Mouse (Mus musculus) hindbrain, embryonic 12.5 days (tissue): Measurements from ENCODE around the gene Bcap31. TPM values are rescaled to one million over a fixed set of nuclear protein-coding genes. Genes with fewer than 3 reads are reported as not detected.

Experiments
- ATAC-seq: fragments of 200-750 bp; cut with Nextera tagmentation; 2 replicates; pipeline ENCODE4 v1.8.0; 2017; ENCODE audit warnings: moderate TSS enrichment; ENCODE audit not compliant: low FRiP score
- H3K27ac ChIP-seq: fragments of 300-500 bp; sonication (generic); 2 replicates; pipeline ENCODE4 v1.5.1; 2016; ENCODE audit warnings: mild to moderate bottlenecking
- H3K27me3 ChIP-seq: fragments of 300-500 bp; sonication (generic); 2 replicates; pipeline ENCODE4 v1.6.1; 2016; ENCODE audit warnings: mild to moderate bottlenecking
- H3K36me3 ChIP-seq: fragments of 300-500 bp; sonication (generic); 2 replicates; pipeline ENCODE4 v1.6.1; 2016; ENCODE audit warnings: mild to moderate bottlenecking
- H3K4me1 ChIP-seq: fragments of 300-500 bp; sonication (generic); 2 replicates; pipeline ENCODE4 v1.6.1; 2016
- H3K4me2 ChIP-seq: fragments of 300-500 bp; sonication (generic); replicated peaks from 2 replicates; pipeline ENCODE4 v1.6.1; 2016; ENCODE audit warnings: mild to moderate bottlenecking
- H3K4me3 ChIP-seq: fragments of 300-500 bp; sonication (generic); 2 replicates; pipeline ENCODE4 v1.5.1; 2016; ENCODE audit warnings: mild to moderate bottlenecking
- H3K9ac ChIP-seq: fragments of 300-500 bp; sonication (generic); 2 replicates; pipeline ENCODE4 v1.6.1; 2016; ENCODE audit warnings: mild to moderate bottlenecking, moderate library complexity
- H3K9me3 ChIP-seq: fragments of 300-500 bp; sonication (generic); replicated peaks from 2 replicates; pipeline ENCODE4 v1.6.1; 2016; ENCODE audit warnings: mild to moderate bottlenecking
- WGBS: fragments of 180-500 bp; shearing (Covaris S2); methylation state at CpG from one replicate; pipeline ENCODE4 v1.1.7; 2016; 5-methylcytosine and 5-hydroxymethylcytosine counted together
- polyA plus RNA-seq: library from polyadenylated mRNA; unstranded; fragments of >200 nt; fragmentation: Nextera tagmentation; extraction: Ambion mirVana; gene quantifications from 2 replicates; pipeline ENCODE4 v1.2.1, GENCODE M21; 2016

The Bcap31 gene
- polyA plus RNA-seq, 1 experiment from 2014 or later: 136 TPM

DNA sequence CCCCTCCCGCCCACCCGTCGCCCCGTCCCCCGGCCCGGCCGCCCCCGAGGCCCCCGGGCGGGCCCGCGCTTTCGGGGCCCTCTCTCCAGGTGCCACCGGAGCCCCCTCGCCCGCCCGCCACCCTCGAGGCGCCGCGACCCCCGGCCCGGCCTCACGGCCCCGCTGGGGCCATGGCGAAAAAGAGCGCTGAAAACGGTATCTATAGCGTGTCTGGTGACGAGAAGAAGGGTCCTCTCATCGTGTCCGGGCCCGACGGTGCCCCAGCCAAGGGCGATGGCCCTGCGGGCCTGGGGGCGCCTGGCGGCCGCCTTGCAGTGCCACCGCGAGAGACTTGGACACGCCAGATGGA lies 42.4 kb downstream of the Bcap31 start:
- Histone ChIP-seq H3K36me3 (peaks cover 9% of the 10 kb centered on the region), H3K27me3 (no peaks in the 10 kb centered on the region), H3K9me3 (no peaks in the 10 kb centered on the region), H3K4me1 (peaks cover 17% of the 10 kb centered on the region), H3K27ac (no peak overlapping the region), H3K9ac (peak overlapping the region; percentile 78), H3K4me2 (peak overlapping the region; percentile 66), H3K4me3 (peak overlapping the region; percentile 63)
- peak; percentile 9; the same call in 1 of the 2 replicates for ATAC-seq
- 22% methylated on average over 42 of the region's 42 CpGs for WGBS

DNA sequence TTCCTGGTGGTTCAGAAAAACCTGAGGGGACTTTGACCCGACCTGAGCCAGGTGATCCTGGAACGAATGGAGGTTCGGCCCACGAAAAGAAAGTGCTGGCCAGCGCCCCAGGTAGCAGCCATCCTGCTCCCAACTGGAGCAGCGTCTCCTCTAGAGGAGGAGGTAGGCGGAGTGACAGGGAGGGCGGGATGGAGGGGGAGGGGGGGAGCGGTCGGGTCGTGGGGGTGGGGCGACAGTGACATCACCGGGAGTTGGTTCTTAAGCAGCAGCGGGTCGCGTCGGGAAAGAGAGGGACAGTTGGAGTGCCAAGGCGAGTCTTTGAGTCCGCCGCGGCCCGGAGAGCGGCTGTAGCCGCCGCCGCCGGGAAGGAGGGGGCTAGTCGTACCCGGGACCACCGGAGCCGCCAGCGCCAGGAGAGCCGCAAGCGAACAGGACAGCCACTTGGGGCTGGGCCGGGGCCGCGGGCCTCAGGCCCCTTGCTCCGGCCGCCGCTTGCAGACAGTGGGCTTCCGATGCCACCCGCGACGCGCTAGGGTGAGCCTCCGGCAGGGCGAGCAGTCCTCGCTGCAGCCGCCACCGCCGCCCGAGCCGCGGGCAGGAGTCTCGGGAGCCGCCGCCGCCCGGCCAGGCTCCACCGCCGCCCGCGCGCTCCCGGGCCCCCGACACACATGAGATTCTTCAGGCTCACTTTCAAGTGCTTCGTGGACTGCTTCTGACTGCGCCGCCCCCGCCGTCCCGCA lies 42.9 kb downstream of the Bcap31 start, which contains the start of gene Slc6a8:
Gene Slc6a8, plus strand, starts transcription at position 272 of the 740 bp plus-strand sequence.
- Histone ChIP-seq H3K4me2 (peak within 1 kb of the TSS; percentile 66), H3K4me1 (peaks cover 17% of the 10 kb centered on the region), H3K4me3 (peak within 1 kb of the TSS; percentile 63), H3K36me3 (peaks cover 9% of the 10 kb centered on the region), H3K9me3 (no peaks in the 10 kb centered on the region), H3K9ac (peak within 1 kb of the TSS; percentile 78), H3K27ac (peak within 1 kb of the TSS; percentile 48), H3K27me3 (no peaks in the 10 kb centered on the region)
- ATAC-seq: peak; percentile 73
- WGBS: 10% methylated on average over 41 of the region's 72 CpGs

DNA sequence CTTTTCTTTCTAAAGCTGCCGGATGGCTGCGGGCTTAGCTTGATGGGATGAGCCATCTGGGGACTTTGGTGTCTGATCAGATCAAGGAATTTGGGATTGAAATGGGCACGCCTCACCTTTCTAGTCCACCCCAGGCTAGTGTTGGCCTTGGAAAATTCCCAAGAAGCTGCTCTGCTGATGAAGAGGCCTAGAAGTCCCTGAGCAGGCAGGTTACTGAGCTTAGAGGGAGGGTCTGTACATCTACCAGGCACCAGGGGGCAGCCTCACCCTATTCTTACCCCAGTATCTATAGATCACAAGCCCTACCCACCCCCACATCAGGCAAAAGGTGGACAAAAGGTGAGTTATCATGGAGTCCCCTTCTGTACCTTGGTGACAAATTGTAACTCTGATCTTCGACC lies 43.9 kb downstream of the Bcap31 start:
- H3K27me3 ChIP-seq: no peaks in the 10 kb centered on the region
- no peaks in the 10 kb centered on the region for H3K9me3 ChIP-seq
- peak; percentile 46; the same call in 1 of the 2 replicates for ATAC-seq
- no peak overlapping the region for H3K27ac ChIP-seq
- no peak overlapping the region for H3K9ac ChIP-seq
- peaks cover 2% of the 10 kb centered on the region; the same call in 1 of the 2 replicates for H3K36me3 ChIP-seq
- no peak overlapping the region for H3K4me3 ChIP-seq
- 0 out of 2 replicates have a peak overlapping the region, but pooled peaks have one; percentile 66 for H3K4me2 ChIP-seq
- 59% methylated on average over 4 of the region's 4 CpGs for WGBS
- peaks cover 17% of the 10 kb centered on the region for H3K4me1 ChIP-seq

DNA sequence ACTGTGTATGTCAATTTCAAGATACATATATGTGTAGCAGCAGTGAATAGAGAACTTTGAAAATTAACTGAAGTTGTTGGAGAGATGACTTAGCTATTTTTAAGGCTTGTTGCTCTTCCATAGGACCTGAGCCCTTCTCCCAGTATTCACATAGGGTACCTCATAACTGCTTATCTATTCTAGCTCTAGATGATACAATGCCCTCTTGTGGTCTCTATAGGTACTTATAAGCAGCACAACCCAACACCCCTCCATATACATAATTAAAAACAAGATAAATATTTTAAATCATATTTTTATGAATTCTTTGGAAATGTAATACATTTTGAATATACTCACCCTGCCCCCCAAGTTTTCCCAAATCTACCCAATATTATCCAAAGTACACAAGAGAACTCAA lies 52.8 kb downstream of the Bcap31 start:
- no peak overlapping the region for H3K4me2 ChIP-seq
- H3K27me3 ChIP-seq: no peaks in the 10 kb centered on the region; the same call in 1 of the 2 replicates
- H3K4me1 ChIP-seq: peaks cover 10% of the 10 kb centered on the region
- no peaks in the 10 kb centered on the region for H3K9me3 ChIP-seq
- no peak overlapping the region for H3K9ac ChIP-seq
- H3K27ac ChIP-seq: no peak overlapping the region
- no peaks in the 10 kb centered on the region for H3K36me3 ChIP-seq
- no peak overlapping the region for H3K4me3 ChIP-seq
- ATAC-seq: no peak

DNA sequence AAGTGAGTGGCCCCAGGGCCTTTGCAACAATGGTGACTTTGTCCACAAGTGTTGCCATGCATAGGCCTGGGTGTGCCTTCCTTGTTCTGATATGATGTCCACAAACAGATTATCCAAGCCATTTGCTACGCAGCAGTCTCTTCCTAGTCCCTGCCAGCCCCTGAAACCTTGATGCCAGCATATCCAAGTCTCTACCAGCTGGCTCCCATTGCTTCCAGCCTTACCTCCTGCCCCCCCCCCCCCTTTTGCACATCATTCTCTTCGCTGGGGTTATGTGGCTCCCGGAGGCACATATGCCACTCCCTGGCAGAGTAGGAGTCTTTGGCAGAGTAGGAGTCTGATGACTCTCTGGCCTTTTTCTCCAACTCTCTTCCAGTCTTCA lies 55.7 kb downstream of the Bcap31 start:
- no peak overlapping the region for H3K27ac ChIP-seq
- H3K4me2 ChIP-seq: peak overlapping the region; percentile 62
- H3K4me1 ChIP-seq: peaks cover 10% of the 10 kb centered on the region
- no peaks in the 10 kb centered on the region; the same call in 1 of the 2 replicates for H3K27me3 ChIP-seq
- no peaks in the 10 kb centered on the region for H3K36me3 ChIP-seq
- 0 out of 2 replicates have a peak, but pooled peaks have one; percentile 3 for ATAC-seq
- H3K9ac ChIP-seq: peak overlapping the region; percentile 55
- no peaks in the 10 kb centered on the region for H3K9me3 ChIP-seq
- 59% methylated on average over 3 of the region's 3 CpGs for WGBS
- peak overlapping the region; percentile 42 for H3K4me3 ChIP-seq

DNA sequence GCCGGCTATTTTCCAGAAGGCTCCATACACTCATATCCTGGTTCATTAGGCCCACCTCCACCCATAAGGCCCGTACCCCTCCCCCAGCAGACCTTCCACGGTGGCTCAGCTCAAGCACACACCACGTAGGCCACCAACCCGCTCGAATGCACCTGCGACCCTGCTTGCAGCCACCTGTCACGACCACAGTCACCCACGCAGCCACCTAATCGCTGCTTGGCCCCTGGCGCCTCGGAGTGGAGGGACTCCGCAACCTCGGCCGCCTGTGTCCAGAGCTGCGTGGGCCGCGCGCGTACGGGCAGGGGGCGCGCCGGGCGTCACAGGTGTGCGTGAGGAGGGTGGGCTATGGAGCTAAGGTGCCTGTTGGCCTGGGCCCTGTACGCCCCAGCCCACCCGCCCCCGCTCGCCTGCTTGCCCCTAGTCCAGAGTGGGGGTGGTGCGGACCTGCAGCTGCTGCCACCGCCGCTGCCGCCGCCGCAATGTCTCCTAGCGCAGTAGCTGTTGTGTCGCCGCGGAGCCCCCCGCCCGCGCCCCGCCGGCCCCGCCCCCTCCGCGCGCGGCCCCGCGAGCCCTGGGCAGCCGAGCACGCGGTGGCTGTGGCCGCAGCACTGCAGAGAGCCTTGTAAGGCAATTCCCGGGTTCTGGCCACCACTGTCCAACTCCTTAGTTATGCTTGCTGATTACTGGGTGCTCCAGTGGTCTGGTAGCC lies 56.2 kb downstream of the Bcap31 start, which contains the start of gene Pnck:
Gene Pnck, minus strand, starts transcription at position 543 of the 709 bp plus-strand sequence.
- no peak within 1 kb of the TSS for H3K27ac ChIP-seq
- 30% methylated on average over 50 of the region's 57 CpGs for WGBS

DNA sequence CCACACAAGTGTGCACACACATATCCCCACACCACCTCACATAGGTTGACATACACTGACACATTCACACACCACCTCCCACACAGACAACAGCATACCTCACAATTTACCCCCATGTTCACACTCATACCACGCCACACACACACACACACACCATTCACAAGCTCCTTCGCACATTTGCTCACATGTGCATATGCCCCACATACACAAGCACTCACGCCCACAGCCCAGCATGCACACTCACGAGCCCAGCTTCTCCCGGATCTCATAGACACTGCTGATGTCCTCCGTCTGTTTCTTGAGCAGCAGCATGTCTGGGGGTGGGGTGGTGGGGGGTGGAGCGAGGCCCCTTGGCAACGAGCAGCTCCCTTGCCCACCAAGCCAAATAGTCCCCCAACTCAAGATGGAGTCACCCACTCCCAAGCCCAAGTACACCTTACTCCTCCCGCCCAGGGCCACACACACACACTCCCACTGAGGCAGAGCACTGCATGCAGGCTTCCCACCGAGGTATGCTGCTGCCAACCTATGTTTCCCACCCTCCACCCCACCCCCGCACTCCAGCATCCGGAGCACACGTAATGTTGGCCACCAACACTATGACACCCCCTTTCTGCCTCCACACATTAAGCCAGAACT lies 56.9 kb downstream of the Bcap31 start:
- Histone ChIP-seq H3K27ac (no peak overlapping the region), H3K4me1 (peaks cover 10% of the 10 kb centered on the region), H3K27me3 (no peaks in the 10 kb centered on the region; the same call in 1 of the 2 replicates), H3K9ac (no peak overlapping the region; the same call in 1 of the 2 replicates), H3K4me2 (peak overlapping the region; percentile 62), H3K36me3 (no peaks in the 10 kb centered on the region), H3K9me3 (no peaks in the 10 kb centered on the region), H3K4me3 (peak overlapping the region; percentile 42)
- WGBS: 61% methylated on average over 13 of the region's 13 CpGs
- peak; percentile 51 for ATAC-seq

More for the DNA sequence above, 56.2 kb downstream of the Bcap31 start, which contains the start of gene Pnck:
- no peaks in the 10 kb centered on the region for H3K9me3 ChIP-seq
- H3K4me2 ChIP-seq: peak within 1 kb of the TSS; percentile 62
- H3K9ac ChIP-seq: peak within 1 kb of the TSS; percentile 55
- no peaks in the 10 kb centered on the region for H3K36me3 ChIP-seq
- peak; percentile 65 for ATAC-seq
- peaks cover 10% of the 10 kb centered on the region for H3K4me1 ChIP-seq
- H3K4me3 ChIP-seq: peak within 1 kb of the TSS; percentile 42
- no peaks in the 10 kb centered on the region; the same call in 1 of the 2 replicates for H3K27me3 ChIP-seq

DNA sequence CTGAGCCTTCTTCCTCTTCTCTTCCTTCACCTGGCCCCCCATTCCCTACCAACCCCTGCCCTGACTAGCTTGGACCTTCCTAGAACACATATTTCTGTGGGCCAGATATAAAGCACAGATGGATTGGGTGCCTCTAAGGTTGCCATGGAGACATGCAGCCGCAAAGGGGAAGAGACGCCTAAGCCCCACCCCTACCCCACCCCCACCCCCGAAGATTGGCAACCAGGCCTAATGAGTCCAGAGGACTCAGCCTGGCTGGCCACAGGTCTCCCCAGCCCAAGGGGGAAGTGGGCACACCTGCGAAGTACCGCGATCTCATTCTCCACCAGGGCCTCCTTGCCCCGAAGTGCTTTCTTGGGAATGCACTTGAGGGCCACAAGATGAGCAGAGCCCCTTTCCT lies 57.6 kb downstream of the Bcap31 start:
- H3K4me2 ChIP-seq: peak overlapping the region; percentile 62

DNA sequence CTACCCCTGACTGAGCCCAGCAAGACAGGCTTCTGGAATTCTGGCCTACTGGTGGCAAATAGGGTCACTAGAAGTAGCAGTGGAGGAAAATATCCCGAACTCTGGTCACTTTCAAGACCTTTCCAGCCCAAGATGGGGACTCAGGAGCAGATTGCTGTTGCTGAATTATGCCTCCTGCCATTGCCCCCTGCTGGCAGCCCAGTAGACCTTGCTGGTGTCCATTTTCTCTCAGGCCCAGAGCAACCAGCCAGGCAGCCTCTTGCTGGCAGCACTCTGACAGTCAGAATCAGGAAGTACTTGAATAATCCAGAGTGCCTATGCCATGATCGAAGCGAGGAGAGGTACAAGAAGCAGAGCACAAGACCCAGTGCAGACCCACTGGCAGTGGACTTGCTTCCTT lies 60.4 kb downstream of the Bcap31 start:
- Histone ChIP-seq H3K4me2 (no peak overlapping the region), H3K36me3 (no peaks in the 10 kb centered on the region), H3K4me1 (peaks cover 10% of the 10 kb centered on the region), H3K27ac (no peak overlapping the region), H3K9me3 (no peaks in the 10 kb centered on the region), H3K4me3 (no peak overlapping the region), H3K27me3 (no peaks in the 10 kb centered on the region; the same call in 1 of the 2 replicates), H3K9ac (no peak overlapping the region)
- ATAC-seq: no peak
- WGBS: 62% methylated on average over 3 of the region's 3 CpGs

More for the DNA sequence above, 57.6 kb downstream of the Bcap31 start:
- 59% methylated on average over 7 of the region's 7 CpGs for WGBS
- no peaks in the 10 kb centered on the region for H3K36me3 ChIP-seq
- H3K4me3 ChIP-seq: no peak overlapping the region
- ATAC-seq: no peak
- H3K27me3 ChIP-seq: no peaks in the 10 kb centered on the region; the same call in 1 of the 2 replicates
- H3K9me3 ChIP-seq: no peaks in the 10 kb centered on the region
- H3K9ac ChIP-seq: no peak overlapping the region; the same call in 1 of the 2 replicates
- no peak overlapping the region for H3K27ac ChIP-seq
- H3K4me1 ChIP-seq: peaks cover 10% of the 10 kb centered on the region

DNA sequence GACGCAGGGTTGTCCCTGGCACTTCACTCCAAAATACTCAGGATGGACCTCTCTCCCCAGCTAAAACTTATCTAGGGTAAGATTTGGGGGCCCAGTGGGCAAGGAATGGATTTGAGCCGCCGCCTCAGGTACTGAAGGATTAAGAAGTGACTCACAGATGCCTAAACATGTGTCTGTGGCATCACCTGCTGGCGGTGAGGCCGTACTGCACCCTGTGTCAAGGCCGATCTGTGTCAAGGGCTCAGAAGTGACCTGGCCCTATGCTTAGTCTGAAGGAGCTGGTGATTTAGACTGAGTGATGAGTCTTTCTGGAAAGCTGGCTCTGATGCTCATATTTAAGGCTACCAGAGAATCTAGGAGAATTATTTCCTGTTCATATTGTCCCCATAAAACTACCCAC lies 61.8 kb downstream of the Bcap31 start:
- H3K9me3 ChIP-seq: no peaks in the 10 kb centered on the region
- H3K27ac ChIP-seq: no peak overlapping the region
- peaks cover 9% of the 10 kb centered on the region for H3K4me1 ChIP-seq
- no peak overlapping the region for H3K4me2 ChIP-seq
- no peak overlapping the region for H3K9ac ChIP-seq
- no peak overlapping the region for H3K4me3 ChIP-seq
- H3K36me3 ChIP-seq: no peaks in the 10 kb centered on the region
- 17% methylated on average over 6 of the region's 6 CpGs for WGBS
- ATAC-seq: peak; percentile 64; the same call in 1 of the 2 replicates
- no peaks in the 10 kb centered on the region for H3K27me3 ChIP-seq

DNA sequence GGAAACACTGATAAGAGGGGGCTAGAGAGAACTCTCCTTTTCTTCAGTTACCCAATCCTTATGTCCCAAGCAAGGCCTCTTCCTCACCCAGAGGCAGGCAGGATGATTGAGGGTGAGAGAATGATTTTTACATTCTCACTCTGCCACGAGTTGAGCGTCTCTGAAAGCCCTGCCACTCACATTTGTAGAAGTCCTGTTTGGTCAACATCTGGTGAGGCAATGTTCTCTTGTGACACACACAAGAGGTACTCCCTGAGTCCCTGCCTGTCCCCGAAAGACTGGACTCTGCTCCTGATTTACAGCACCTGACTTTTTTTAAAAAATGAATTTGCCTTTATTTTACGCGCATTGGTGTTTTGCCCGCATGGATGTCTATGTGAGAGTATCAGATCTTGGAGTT lies 62.6 kb downstream of the Bcap31 start:
- no peak overlapping the region for H3K27ac ChIP-seq
- H3K4me2 ChIP-seq: no peak overlapping the region
- peaks cover 2% of the 10 kb centered on the region for H3K4me1 ChIP-seq
- H3K9me3 ChIP-seq: no peaks in the 10 kb centered on the region
- no peak for ATAC-seq
- no peak overlapping the region for H3K4me3 ChIP-seq
- no peaks in the 10 kb centered on the region for H3K36me3 ChIP-seq
- WGBS: 85% methylated on average over 6 of the region's 6 CpGs
- H3K9ac ChIP-seq: no peak overlapping the region
- H3K27me3 ChIP-seq: no peaks in the 10 kb centered on the region

DNA sequence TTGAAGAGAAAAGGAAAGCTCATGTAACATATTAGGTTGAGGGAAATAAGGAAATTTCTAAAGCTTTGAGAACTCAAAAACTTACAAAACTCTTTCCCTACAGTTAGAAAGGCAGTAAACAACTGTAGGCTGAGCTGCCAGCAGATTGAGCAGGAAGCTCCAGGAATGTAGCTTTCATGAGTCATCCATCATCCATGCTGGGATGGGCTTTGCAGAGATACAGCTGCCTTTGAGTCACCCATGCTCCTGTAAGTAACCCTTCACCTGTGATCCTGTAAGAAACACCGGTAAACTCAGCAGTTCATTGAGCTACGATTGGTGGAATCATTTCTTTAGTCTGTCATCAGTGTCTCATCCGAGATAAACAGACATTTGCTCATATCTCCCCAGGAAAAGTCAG lies 65.1 kb downstream of the Bcap31 start:
- H3K4me2 ChIP-seq: no peak overlapping the region
- H3K4me3 ChIP-seq: no peak overlapping the region
- no peak overlapping the region for H3K9ac ChIP-seq
- ATAC-seq: no peak
- no peaks in the 10 kb centered on the region for H3K9me3 ChIP-seq
- H3K27ac ChIP-seq: no peak overlapping the region
- no peaks in the 10 kb centered on the region for H3K36me3 ChIP-seq
- H3K4me1 ChIP-seq: no peaks in the 10 kb centered on the region
- no peaks in the 10 kb centered on the region for H3K27me3 ChIP-seq
- 75% methylated on average over 3 of the region's 3 CpGs for WGBS
